Mouse (Mus musculus): ENCODE measurements around the gene Limch1.

DNA sequence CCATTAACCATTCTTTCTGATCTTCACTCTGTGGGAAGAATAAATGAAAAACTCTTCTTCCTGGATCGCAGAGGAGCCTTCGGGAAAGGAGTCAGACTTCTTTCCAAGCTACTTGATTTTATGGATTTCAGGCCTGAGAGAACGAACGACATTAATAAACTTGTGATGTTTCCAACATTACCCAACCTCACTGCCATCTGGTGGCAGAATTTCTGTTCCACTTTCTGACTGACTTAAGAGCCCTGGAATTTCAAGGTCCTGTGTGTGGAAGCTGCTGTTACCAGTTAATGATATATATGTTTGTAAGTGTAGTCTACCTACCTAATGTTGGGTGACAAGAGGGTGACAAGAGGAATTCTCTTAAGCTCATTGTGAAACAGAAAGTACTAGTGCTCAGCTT lies 243.3 kb downstream of the Limch1 start:
- TF ChIP-seq GATA1 (IDR thresholded peaks at IDR 0.05; ENCODE audit: borderline replicate concordance, low read length), result no peak
- no peak for TF ChIP-seq FLI1 (IDR thresholded peaks at IDR 0.05; ENCODE audit: low read length)
